Mouse (Mus musculus): ENCODE data around the gene Eif2b2. TPM values are rescaled to one million over a fixed set of nuclear protein-coding genes. Genes with fewer than 3 reads are reported as not detected.

Eif2b2 gene
- total RNA-seq, 2 experiments from 2014 or later, result 58.5 to 74.0 TPM

- Histone ChIP-seq H3K27ac (no peak overlapping the region), H3K4me3 (no peak overlapping the region)
- intact Hi-C loops (cut with DNase I), result no loop called here
- no peak for DNase-seq (ENCODE audit: extremely low spot score in 1 of 2, low spot score in 2 of 2)
- TF ChIP-seq CTCF (IDR thresholded peaks at IDR 0.05), result no peak
These were observed 23.1 kb upstream of the Eif2b2 start for GRCm38 (mm10) chr12:85196191-85196590.

- no peak for TF ChIP-seq CTCF (IDR thresholded peaks at IDR 0.05)
- DNase-seq (ENCODE audit: extremely low spot score in 1 of 2, low spot score in 2 of 2), result no peak
- no peak overlapping the region for H3K4me3 ChIP-seq
These were observed 21.9 kb upstream of the Eif2b2 start for GRCm38 (mm10) chr12:85197371-85197770.

GRCm38 (mm10) chr12:85197936-85198335 lies 21.3 kb upstream of the Eif2b2 start:
- intact Hi-C loops (cut with DNase I), result no loop called here
- H3K27ac ChIP-seq, result no peak overlapping the region
- H3K4me3 ChIP-seq, result no peak overlapping the region
- no peak for DNase-seq (ENCODE audit: extremely low spot score in 1 of 2, low spot score in 2 of 2)
- TF ChIP-seq CTCF (IDR thresholded peaks at IDR 0.05), result no peak

More at GRCm38 (mm10) chr12:85197371-85197770, 21.9 kb upstream of the Eif2b2 start:
- intact Hi-C loops (cut with DNase I), result no loop called here
- no peak overlapping the region for H3K27ac ChIP-seq

- no peak for TF ChIP-seq CTCF (IDR thresholded peaks at IDR 0.05)
- H3K4me3 ChIP-seq, result no peak overlapping the region
- intact Hi-C loops (cut with DNase I), result no loop called here
- no peak overlapping the region for H3K27ac ChIP-seq
- no peak for DNase-seq (ENCODE audit: extremely low spot score in 1 of 2, low spot score in 2 of 2)
These were observed 19.3 kb upstream of the Eif2b2 start for GRCm38 (mm10) chr12:85199954-85200353.

GRCm38 (mm10) chr12:85200929-85201829 lies 18.1 kb upstream of the Eif2b2 start:
- intact Hi-C loops (cut with DNase I), result no loop called here
- DNase-seq (ENCODE audit: extremely low spot score in 1 of 2, low spot score in 2 of 2), result no peak
- Histone ChIP-seq H3K27ac (no peak overlapping the region), H3K4me3 (no peak overlapping the region)
- no peak for TF ChIP-seq CTCF (IDR thresholded peaks at IDR 0.05)

GRCm38 (mm10) chr12:85201830-85202147 lies 17.5 kb upstream of the Eif2b2 start:
- DNase-seq (ENCODE audit: extremely low spot score in 1 of 2, low spot score in 2 of 2), result no peak
- no peak for TF ChIP-seq CTCF (IDR thresholded peaks at IDR 0.05)
- Histone ChIP-seq H3K27ac (no peak overlapping the region), H3K4me3 (no peak overlapping the region)
- intact Hi-C loops (cut with DNase I), result no loop called here

- intact Hi-C loops (cut with DNase I), result no loop called here
- no peak for TF ChIP-seq CTCF (IDR thresholded peaks at IDR 0.05)
These were observed 17.1 kb upstream of the Eif2b2 start for GRCm38 (mm10) chr12:85202191-85202590.

GRCm38 (mm10) chr12:85203699-85204098 lies 15.6 kb upstream of the Eif2b2 start:
- no peak overlapping the region for H3K27ac ChIP-seq
- no peak for DNase-seq (ENCODE audit: extremely low spot score in 1 of 2, low spot score in 2 of 2)
- no peak overlapping the region for H3K4me3 ChIP-seq
- intact Hi-C loops (cut with DNase I), result no loop called here
- no peak for TF ChIP-seq CTCF (IDR thresholded peaks at IDR 0.05)

More at GRCm38 (mm10) chr12:85202191-85202590, 17.1 kb upstream of the Eif2b2 start:
- DNase-seq (ENCODE audit: extremely low spot score in 1 of 2, low spot score in 2 of 2), result no peak
- Histone ChIP-seq H3K4me3 (no peak overlapping the region), H3K27ac (no peak overlapping the region)

GRCm38 (mm10) chr12:85204105-85204504 lies 15.2 kb upstream of the Eif2b2 start:
- no peak; the same call in none of the 2 replicates for TF ChIP-seq CTCF (IDR thresholded peaks at IDR 0.05)

GRCm38 (mm10) chr12:85205425-85205824 lies 13.9 kb upstream of the Eif2b2 start:
- no peak for TF ChIP-seq CTCF (IDR thresholded peaks at IDR 0.05)
- Histone ChIP-seq H3K27ac (no peak overlapping the region), H3K4me3 (no peak overlapping the region)
- intact Hi-C loops (cut with DNase I), result loop anchor here (5.0 kb wide), 1 partner anchor 33 kb away; no protein-coding TSS in a partner anchor
- DNase-seq (ENCODE audit: extremely low spot score in 1 of 2, low spot score in 2 of 2), result no peak

More at GRCm38 (mm10) chr12:85204105-85204504, 15.2 kb upstream of the Eif2b2 start:
- no peak for DNase-seq (ENCODE audit: extremely low spot score in 1 of 2, low spot score in 2 of 2)
- Histone ChIP-seq H3K27ac (no peak overlapping the region), H3K4me3 (no peak overlapping the region)
- intact Hi-C loops (cut with DNase I), result no loop called here

GRCm38 (mm10) chr12:85208687-85209199 lies 10.5 kb upstream of the Eif2b2 start:
- Histone ChIP-seq H3K27ac (no peak overlapping the region), H3K4me3 (no peak overlapping the region)
- no peak for TF ChIP-seq CTCF (IDR thresholded peaks at IDR 0.05)
- DNase-seq (ENCODE audit: extremely low spot score in 1 of 2, low spot score in 2 of 2), result no peak
- intact Hi-C loops (cut with DNase I), result loop anchor here (5.0 kb wide), 1 partner anchor 36 kb away; no protein-coding TSS in a partner anchor

- no peak overlapping the region for H3K4me3 ChIP-seq
- intact Hi-C loops (cut with DNase I), result no loop called here
- no peak for DNase-seq (ENCODE audit: extremely low spot score in 1 of 2, low spot score in 2 of 2)
- TF ChIP-seq CTCF (IDR thresholded peaks at IDR 0.05), result no peak
- no peak overlapping the region for H3K27ac ChIP-seq
These were observed 4.2 kb upstream of the Eif2b2 start for GRCm38 (mm10) chr12:85215031-85215430.
